Mouse (Mus musculus) kidney, embryonic 15.5 days (tissue): ENCODE results near the gene Taok1. TPM values are rescaled to one million over a fixed set of nuclear protein-coding genes. Genes with fewer than 3 reads are reported as not detected.

Source experiments
- ATAC-seq: fragments of 200-750 bp; cut with Nextera tagmentation; replicated peaks from 2 replicates; pipeline ENCODE4 v1.8.0; 2017; ENCODE audit warnings: moderate TSS enrichment; ENCODE audit not compliant: low FRiP score
- H3K27ac ChIP-seq: fragments of 300-500 bp; sonication (generic); 2 replicates; pipeline ENCODE4 v1.5.1; 2015; ENCODE audit warnings: mild to moderate bottlenecking, inconsistent platforms
- H3K27me3 ChIP-seq: fragments of 300-500 bp; sonication (generic); 2 replicates; pipeline ENCODE4 v1.6.1; 2015; ENCODE audit warnings: inconsistent platforms
- H3K36me3 ChIP-seq: fragments of 300-500 bp; sonication (generic); 2 replicates; pipeline ENCODE4 v1.6.1; 2015; ENCODE audit warnings: inconsistent platforms
- H3K4me1 ChIP-seq: fragments of 300-500 bp; sonication (generic); 2 replicates; pipeline ENCODE4 v1.6.1; 2015; ENCODE audit warnings: inconsistent platforms
- H3K4me2 ChIP-seq: fragments of 300-500 bp; sonication (generic); 2 replicates; pipeline ENCODE4 v1.6.1; 2015; ENCODE audit warnings: moderate library complexity, mild to moderate bottlenecking, inconsistent platforms
- H3K4me3 ChIP-seq: fragments of 300-500 bp; sonication (generic); replicated peaks from 2 replicates; pipeline ENCODE4 v1.5.1; 2015; ENCODE audit warnings: mild to moderate bottlenecking, inconsistent platforms
- H3K9ac ChIP-seq: fragments of 300-500 bp; sonication (generic); 2 replicates; pipeline ENCODE4 v1.6.1; 2015; ENCODE audit warnings: mild to moderate bottlenecking, inconsistent platforms
- H3K9me3 ChIP-seq: fragments of 300-500 bp; sonication (generic); replicated peaks from 2 replicates; pipeline ENCODE4 v1.6.1; 2016; ENCODE audit warnings: inconsistent platforms
- WGBS: fragments of 180-500 bp; shearing (Covaris S2); methylation state at CpG from one replicate; pipeline ENCODE4 v1.1.7; 2015; ENCODE audit warnings: mixed read lengths; 5-methylcytosine and 5-hydroxymethylcytosine counted together
- polyA plus RNA-seq: library from polyadenylated mRNA; unstranded; fragments of >200 nt; fragmentation: Nextera tagmentation; extraction: Ambion mirVana; gene quantifications from 2 replicates; pipeline ENCODE4 v1.2.1, GENCODE M21; 2015

Gene Taok1
- polyA plus RNA-seq, 1 experiment from 2014 or later: 15.5 TPM

- Histone ChIP-seq H3K4me1 (peaks cover 34% of the 10 kb centered on the region), H3K27me3 (no peaks in the 10 kb centered on the region), H3K27ac (no peak overlapping the region), H3K4me2 (no peak overlapping the region), H3K4me3 (no peak overlapping the region), H3K36me3 (peaks cover 92% of the 10 kb centered on the region), H3K9me3 (no peaks in the 10 kb centered on the region), H3K9ac (no peak overlapping the region)
- 95% methylated on average over 19 of the region's 19 CpGs for WGBS
- ATAC-seq: no peak
Measured at GRCm38 (mm10) chr11:77504377-77504776, 103.2 kb downstream of the Taok1 start.

- H3K4me1 ChIP-seq: peaks cover 30% of the 10 kb centered on the region
- no peak for ATAC-seq
- 64% methylated on average over 3 of the region's 3 CpGs for WGBS
Measured at GRCm38 (mm10) chr11:77503511-77503910, 104.1 kb downstream of the Taok1 start.

GRCm38 (mm10) chr11:77502481-77502880, 105.1 kb downstream of the Taok1 start:
- no peaks in the 10 kb centered on the region for H3K27me3 ChIP-seq

More at GRCm38 (mm10) chr11:77503511-77503910, 104.1 kb downstream of the Taok1 start:
- H3K27ac ChIP-seq: no peak overlapping the region
- H3K4me2 ChIP-seq: no peak overlapping the region
- H3K9ac ChIP-seq: no peak overlapping the region
- no peaks in the 10 kb centered on the region for H3K27me3 ChIP-seq
- H3K36me3 ChIP-seq: peaks cover 88% of the 10 kb centered on the region
- no peak overlapping the region for H3K4me3 ChIP-seq
- H3K9me3 ChIP-seq: no peaks in the 10 kb centered on the region

GRCm38 (mm10) chr11:77501971-77502370, 105.6 kb downstream of the Taok1 start:
- Histone ChIP-seq H3K36me3 (peaks cover 77% of the 10 kb centered on the region), H3K4me3 (no peak overlapping the region)
- 93% methylated on average over 4 of the region's 4 CpGs for WGBS

More at GRCm38 (mm10) chr11:77502481-77502880, 105.1 kb downstream of the Taok1 start:
- H3K36me3 ChIP-seq: peaks cover 83% of the 10 kb centered on the region
- WGBS: 76% methylated on average over 6 of the region's 6 CpGs
- H3K9me3 ChIP-seq: no peaks in the 10 kb centered on the region
- ATAC-seq: no peak
- peaks cover 35% of the 10 kb centered on the region for H3K4me1 ChIP-seq
- no peak overlapping the region for H3K9ac ChIP-seq
- no peak overlapping the region for H3K4me2 ChIP-seq
- no peak overlapping the region for H3K27ac ChIP-seq
- no peak overlapping the region for H3K4me3 ChIP-seq

GRCm38 (mm10) chr11:77501392-77501791, 106.2 kb downstream of the Taok1 start:
- Histone ChIP-seq H3K4me1 (peaks cover 44% of the 10 kb centered on the region), H3K9ac (no peak overlapping the region), H3K27ac (0 out of 2 replicates have a peak overlapping the region, but pooled peaks have one; percentile 23), H3K4me2 (no peak overlapping the region), H3K4me3 (no peak overlapping the region), H3K27me3 (no peaks in the 10 kb centered on the region), H3K9me3 (no peaks in the 10 kb centered on the region), H3K36me3 (peaks cover 72% of the 10 kb centered on the region)
- no peak for ATAC-seq
- 35% methylated on average over 5 of the region's 5 CpGs for WGBS

More at GRCm38 (mm10) chr11:77501971-77502370, 105.6 kb downstream of the Taok1 start:
- H3K4me2 ChIP-seq: no peak overlapping the region
- peaks cover 41% of the 10 kb centered on the region for H3K4me1 ChIP-seq
- H3K9me3 ChIP-seq: no peaks in the 10 kb centered on the region
- no peak overlapping the region for H3K9ac ChIP-seq
- ATAC-seq: no peak
- no peaks in the 10 kb centered on the region for H3K27me3 ChIP-seq
- no peak overlapping the region for H3K27ac ChIP-seq

- peaks cover 67% of the 10 kb centered on the region for H3K36me3 ChIP-seq
- WGBS: 80% methylated on average over 17 of the region's 17 CpGs
Measured at GRCm38 (mm10) chr11:77500361-77501325, 107.0 kb downstream of the Taok1 start.

GRCm38 (mm10) chr11:77499354-77499753, 108.3 kb downstream of the Taok1 start:
- peaks cover 65% of the 10 kb centered on the region for H3K4me1 ChIP-seq
- no peak for ATAC-seq
- peaks cover 54% of the 10 kb centered on the region for H3K36me3 ChIP-seq
- no peaks in the 10 kb centered on the region for H3K9me3 ChIP-seq
- H3K27ac ChIP-seq: no peak overlapping the region
- H3K4me2 ChIP-seq: no peak overlapping the region
- no peaks in the 10 kb centered on the region for H3K27me3 ChIP-seq
- WGBS: 89% methylated on average over 7 of the region's 7 CpGs
- H3K9ac ChIP-seq: no peak overlapping the region
- H3K4me3 ChIP-seq: no peak overlapping the region

More at GRCm38 (mm10) chr11:77500361-77501325, 107.0 kb downstream of the Taok1 start:
- no peak for ATAC-seq
- H3K27ac ChIP-seq: peak overlapping the region; percentile 23; the same call in 1 of the 2 replicates
- no peak overlapping the region for H3K9ac ChIP-seq
- no peaks in the 10 kb centered on the region for H3K9me3 ChIP-seq
- no peaks in the 10 kb centered on the region for H3K27me3 ChIP-seq
- H3K4me2 ChIP-seq: no peak overlapping the region
- H3K4me3 ChIP-seq: no peak overlapping the region
- peaks cover 52% of the 10 kb centered on the region for H3K4me1 ChIP-seq

- no peak overlapping the region for H3K4me3 ChIP-seq
- no peak overlapping the region for H3K9ac ChIP-seq
- H3K36me3 ChIP-seq: peaks cover 46% of the 10 kb centered on the region
- H3K27ac ChIP-seq: peak overlapping the region; percentile 86
- ATAC-seq: no peak
- H3K27me3 ChIP-seq: no peaks in the 10 kb centered on the region
- no peak overlapping the region for H3K4me2 ChIP-seq
- 82% methylated on average over 12 of the region's 12 CpGs for WGBS
- H3K9me3 ChIP-seq: no peaks in the 10 kb centered on the region
- H3K4me1 ChIP-seq: peaks cover 70% of the 10 kb centered on the region
Measured at GRCm38 (mm10) chr11:77498261-77499139, 109.1 kb downstream of the Taok1 start.

- H3K4me3 ChIP-seq: no peak overlapping the region
- peak overlapping the region; percentile 5; the same call in 1 of the 2 replicates for H3K4me2 ChIP-seq
- no peak overlapping the region for H3K9ac ChIP-seq
- no peaks in the 10 kb centered on the region for H3K27me3 ChIP-seq
- H3K27ac ChIP-seq: peak overlapping the region; percentile 86
- WGBS: 44% methylated on average over 4 of the region's 4 CpGs
- no peaks in the 10 kb centered on the region for H3K9me3 ChIP-seq
- ATAC-seq: no peak
- peaks cover 66% of the 10 kb centered on the region for H3K4me1 ChIP-seq
- peaks cover 39% of the 10 kb centered on the region for H3K36me3 ChIP-seq
Measured at GRCm38 (mm10) chr11:77497851-77498250, 109.8 kb downstream of the Taok1 start.

- H3K27me3 ChIP-seq: no peaks in the 10 kb centered on the region
- H3K9me3 ChIP-seq: no peaks in the 10 kb centered on the region
- peaks cover 69% of the 10 kb centered on the region for H3K4me1 ChIP-seq
- 21% methylated on average over 6 of the region's 6 CpGs for WGBS
- peaks cover 34% of the 10 kb centered on the region for H3K36me3 ChIP-seq
- peak overlapping the region; percentile 5; the same call in 1 of the 2 replicates for H3K4me2 ChIP-seq
- H3K4me3 ChIP-seq: no peak overlapping the region
- no peak overlapping the region for H3K9ac ChIP-seq
- H3K27ac ChIP-seq: peak overlapping the region; percentile 86
- no peak for ATAC-seq
Measured at GRCm38 (mm10) chr11:77497341-77497756, 110.3 kb downstream of the Taok1 start.

- Histone ChIP-seq H3K36me3 (peaks cover 17% of the 10 kb centered on the region), H3K9ac (no peak overlapping the region), H3K4me3 (no peak overlapping the region), H3K4me2 (no peak overlapping the region), H3K27me3 (no peaks in the 10 kb centered on the region), H3K27ac (0 out of 2 replicates have a peak overlapping the region, but pooled peaks have one; percentile 24), H3K9me3 (no peaks in the 10 kb centered on the region), H3K4me1 (peaks cover 77% of the 10 kb centered on the region)
- ATAC-seq: no peak
Measured at GRCm38 (mm10) chr11:77495507-77495906, 112.1 kb downstream of the Taok1 start.
